Mouse (Mus musculus) granulocyte monocyte progenitor cell, adult 5-6 weeks (primary cell): ENCODE results near the gene Cyth4. TPM values are rescaled to one million over a fixed set of nuclear protein-coding genes. Genes with fewer than 3 reads are reported as not detected.

ENCODE experiments used
- ATAC-seq: replicated peaks from 2 replicates; pipeline ENCODE4 v1.8.0; 2016; ENCODE audit warnings: mild to moderate bottlenecking, moderate TSS enrichment, inconsistent platforms; ENCODE audit not compliant: poor library complexity, severe bottlenecking
- total RNA-seq, 2 experiments: library from RNA; stranded (forward) in 1 of 2; stranded (reverse) in 1 of 2; fragments of 200-712, 200-1000 nt in 1 of 2; fragments of >200 nt in 1 of 2; fragmentation: Nextera tagmentation in 1 of 2; gene quantifications; 2 replicates each; pipeline ENCODE4 v1.2.3; 2014 to 2017

Cyth4 gene
- total RNA-seq (2014; fragmentation: Nextera tagmentation): 62.3 and 66.3 TPM in 2 replicates
- total RNA-seq (2017): 46.0 and 60.5 TPM in 2 replicates

GRCm38 (mm10) chr15:78596914-78597313 lies at the start of gene Cyth4:
Gene Cyth4 (plus strand): TSS chr15:78597047.
- ATAC-seq: peak; percentile 73

DNA sequence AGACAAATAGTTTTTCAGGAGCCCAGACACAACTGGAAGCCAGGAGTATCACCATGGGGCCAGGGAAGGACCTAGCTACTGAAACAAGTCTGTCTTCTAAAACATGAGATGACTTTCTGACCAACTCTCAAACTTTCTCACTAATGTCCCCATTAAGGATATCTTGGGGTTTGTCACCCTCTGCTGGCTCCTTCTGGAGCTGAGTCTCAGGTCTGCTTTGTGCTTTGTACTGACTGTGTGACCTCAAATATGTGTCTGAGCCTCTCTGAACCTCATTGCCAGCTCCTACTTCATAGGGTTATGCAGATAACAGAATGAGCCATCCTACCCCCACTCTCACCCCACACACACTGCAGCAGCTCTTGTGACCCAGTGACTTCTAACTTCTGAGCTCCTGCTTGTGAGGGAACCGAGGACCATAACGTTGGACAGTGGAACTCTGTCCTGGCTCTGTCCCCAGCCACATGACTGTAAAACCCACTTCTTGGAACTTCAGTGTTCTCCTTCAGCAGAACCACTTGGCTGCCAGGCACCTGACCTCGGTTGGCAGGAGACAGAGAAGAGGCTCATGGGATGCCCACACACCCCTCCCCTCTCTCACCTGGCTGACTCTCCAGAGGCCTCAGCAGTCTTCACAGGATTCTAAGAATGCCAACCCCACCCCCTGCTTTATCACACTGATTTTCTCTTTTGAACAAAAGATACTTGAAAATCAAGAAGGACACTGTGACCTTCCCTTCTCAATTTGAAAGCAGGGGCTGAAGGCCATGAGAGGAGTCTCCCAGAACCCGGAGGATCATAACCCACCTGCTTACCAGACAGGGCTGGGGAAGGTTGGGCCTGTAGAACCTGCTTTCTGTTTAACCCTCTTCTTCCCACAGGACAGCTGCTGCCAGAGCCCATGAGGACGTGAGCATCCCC lies 49.2 kb upstream of the Cyth4 start:
- no peak for ATAC-seq

DNA sequence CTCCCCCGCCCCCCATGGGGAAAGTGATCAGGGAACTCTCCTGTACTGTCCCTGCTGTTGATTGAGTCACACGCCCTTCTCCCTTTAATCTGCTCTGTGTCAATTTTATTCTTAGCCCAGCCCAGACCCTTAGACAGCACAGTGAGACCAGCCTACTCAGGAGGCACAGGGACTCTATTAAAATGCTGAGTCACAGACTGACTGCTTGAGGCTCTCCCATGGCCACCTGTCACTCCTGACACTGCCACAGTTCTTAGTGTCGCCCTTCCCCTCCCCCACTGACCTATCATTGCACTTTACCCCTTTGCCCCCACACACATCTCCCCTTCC lies 48.5 kb upstream of the Cyth4 start:
- ATAC-seq: 0 out of 2 replicates have a peak, but pooled peaks have one; percentile 25

DNA sequence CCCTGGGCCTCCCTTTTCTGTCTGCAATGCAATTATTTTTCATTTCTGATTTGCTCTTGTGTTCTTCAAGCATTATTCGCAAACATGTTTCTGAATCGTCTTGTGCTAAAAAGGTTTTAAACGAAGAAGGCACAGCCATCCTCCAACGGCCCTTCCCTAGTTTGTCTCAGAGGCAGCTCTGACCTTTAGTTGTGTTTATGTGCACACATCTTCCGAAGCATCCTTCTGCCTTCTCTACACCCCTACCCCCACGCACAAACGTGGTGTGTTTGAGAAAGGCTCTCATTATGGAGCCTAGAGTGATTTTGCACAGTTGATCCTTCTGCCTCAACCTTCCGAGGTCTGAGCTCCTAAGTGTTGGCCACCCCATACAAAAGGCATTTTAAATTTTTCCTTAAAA lies 48.1 kb upstream of the Cyth4 start:
- no peak for ATAC-seq

- ATAC-seq: no peak
Measured at GRCm38 (mm10) chr15:78549189-78549734, 47.6 kb upstream of the Cyth4 start.

DNA sequence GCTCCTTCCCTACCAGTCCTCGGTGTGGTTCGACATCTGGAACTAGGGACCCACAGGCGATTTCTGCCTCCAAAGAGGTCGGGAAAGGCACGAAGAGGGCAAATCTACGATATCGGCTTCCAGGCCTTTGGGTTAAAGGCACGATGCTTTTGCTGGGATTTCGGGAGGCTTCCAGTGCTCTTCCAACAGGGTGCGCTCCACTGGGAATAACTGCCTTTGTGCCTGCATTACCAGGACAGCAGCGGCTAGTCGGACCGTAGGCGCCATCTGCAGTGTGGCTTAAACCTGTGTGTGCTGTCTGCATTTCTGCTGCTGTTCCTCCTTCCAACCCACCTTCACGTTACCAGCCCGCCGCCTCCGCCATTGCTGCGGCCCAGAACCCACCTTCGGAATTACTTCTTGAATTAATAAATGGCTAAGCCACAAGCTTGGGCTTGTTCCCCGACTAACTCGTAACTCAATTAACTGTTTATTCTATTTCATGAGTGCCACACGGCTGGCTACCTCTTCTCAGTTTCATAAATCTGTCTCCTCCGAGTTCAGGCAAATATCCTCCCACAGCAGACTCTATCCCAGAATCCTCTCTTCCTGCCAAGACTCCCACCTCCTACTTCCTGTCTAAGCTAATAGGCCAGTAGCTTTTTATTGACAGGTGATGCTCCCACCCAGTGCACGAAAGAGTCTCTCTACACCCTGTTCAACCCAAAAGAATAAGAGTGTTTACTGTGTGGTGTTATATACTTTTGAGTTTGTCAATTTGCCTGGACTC lies 42.1 kb upstream of the Cyth4 start:
- no peak for ATAC-seq

DNA sequence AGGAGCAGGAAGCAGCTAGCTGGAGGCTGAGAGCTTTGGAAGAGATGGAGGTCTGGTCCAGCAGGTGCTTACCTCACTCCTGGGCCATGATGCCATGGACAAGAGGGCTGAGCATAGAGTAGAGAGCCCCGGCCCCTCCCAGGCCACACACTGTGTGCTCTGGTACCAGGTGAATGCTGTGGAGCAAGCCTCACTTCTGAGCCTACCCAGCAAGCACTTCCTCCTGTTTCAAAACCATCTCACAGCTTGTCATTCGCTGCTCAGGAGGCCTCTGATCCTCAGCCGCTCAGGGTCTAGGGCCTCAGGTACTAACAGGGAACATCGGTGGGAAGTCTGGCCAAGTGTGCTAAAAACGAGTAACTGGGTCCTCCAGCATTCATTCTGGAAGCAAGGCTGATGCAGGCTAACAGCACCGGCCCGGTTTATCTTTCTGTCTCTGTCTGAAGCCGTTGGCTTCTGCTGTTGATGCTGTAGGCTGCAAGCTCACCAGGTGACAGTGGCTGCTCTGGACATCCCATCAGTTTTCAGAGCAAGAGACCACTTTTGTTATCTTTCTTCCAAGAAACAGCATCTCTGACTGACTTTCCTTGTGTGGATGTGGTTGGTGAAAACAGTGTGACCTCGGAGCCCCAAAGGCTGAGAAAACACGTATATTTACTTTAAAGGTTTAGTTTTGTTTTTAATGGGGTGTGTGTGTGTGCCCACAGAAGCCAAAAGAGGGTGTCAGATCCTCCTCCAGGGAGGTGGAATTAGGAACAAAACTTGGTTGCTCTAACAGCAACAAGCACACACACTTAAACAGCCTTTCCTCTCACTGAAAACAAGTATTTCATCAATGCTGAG lies 38.9 kb upstream of the Cyth4 start:
- no peak for ATAC-seq

DNA sequence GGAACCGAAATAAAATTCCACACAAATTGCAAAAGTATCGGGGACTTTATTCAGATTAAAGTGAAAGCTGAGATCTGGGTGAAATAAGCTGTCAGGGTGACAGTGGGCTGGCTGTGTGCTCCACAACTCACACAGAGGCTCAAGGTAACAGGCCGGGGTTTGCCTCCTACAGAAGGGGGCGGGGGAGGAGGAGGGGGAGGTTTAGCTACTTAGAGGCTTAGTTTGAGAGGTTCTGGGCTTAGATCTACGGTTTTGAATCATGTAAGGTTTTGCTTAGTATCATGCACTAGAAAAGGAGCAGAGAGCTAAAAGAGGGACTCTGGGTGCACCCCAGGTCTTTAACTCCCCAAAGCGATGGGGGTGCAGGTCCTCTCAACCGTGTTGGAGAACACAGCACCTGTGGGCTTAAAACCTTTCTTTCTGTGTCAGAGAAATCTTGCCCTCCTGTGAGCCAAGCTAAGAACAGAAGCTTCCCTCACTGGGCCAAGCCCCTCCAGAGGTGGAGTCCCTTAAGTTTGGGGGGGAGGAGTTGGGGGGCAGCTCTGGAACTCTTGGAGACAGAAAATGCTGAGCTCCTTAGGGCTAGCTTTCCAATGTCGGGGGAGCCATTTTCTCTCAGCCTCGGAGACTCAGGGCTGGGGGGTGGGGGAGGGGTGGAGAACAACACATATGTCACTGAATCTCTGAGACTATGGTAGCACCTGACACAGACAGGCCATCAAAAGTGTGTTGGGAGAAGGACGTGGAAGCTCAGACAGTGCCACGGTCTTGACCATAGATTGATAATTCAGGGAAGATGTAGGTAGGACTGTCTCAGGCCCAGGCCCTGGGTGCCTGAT lies 37.5 kb upstream of the Cyth4 start:
- ATAC-seq: no peak

- ATAC-seq: no peak
Measured at GRCm38 (mm10) chr15:78563344-78563743, 33.5 kb upstream of the Cyth4 start.

- peak; percentile 76 for ATAC-seq
Measured at GRCm38 (mm10) chr15:78563937-78564336, 32.9 kb upstream of the Cyth4 start.

DNA sequence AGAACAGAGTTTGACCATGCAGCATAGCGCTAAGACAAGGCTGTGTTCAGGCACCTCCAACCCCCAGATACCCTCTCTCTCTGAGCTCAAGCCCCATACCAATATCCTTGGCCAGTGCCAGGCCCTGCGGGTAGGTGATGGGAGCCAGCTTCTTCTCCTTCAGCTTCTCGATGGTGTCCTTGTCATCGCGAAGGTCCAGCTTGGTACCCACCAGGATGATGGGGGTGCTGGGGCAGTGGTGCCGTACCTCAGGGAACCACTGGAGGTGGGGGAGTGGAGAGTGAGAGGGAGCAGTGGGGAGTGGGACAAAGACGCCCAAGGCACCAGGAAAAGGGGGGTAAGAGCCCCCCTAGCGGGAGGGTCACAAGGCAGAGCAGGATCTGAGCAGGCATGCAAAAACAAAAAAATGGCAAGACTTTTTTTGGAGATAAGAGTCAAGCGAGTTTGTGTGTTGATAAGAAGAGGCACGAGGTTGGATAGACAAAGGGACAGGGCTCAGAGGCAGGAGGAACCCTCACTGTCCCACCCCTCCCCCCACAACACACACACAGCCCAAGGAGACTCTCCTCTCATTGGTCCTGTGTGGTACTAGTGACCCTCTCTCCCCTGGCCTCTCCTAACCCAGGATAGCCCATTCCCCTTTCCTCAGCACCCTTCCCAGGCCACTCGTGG lies 31.9 kb upstream of the Cyth4 start:
- ATAC-seq: no peak

GRCm38 (mm10) chr15:78567608-78568120 lies 29.2 kb upstream of the Cyth4 start:
- no peak for ATAC-seq

GRCm38 (mm10) chr15:78570170-78570569 lies 26.7 kb upstream of the Cyth4 start:
- no peak for ATAC-seq

GRCm38 (mm10) chr15:78571554-78572269 lies 25.1 kb upstream of the Cyth4 start:
- peak; percentile 61 for ATAC-seq

GRCm38 (mm10) chr15:78572270-78572600 lies 24.6 kb upstream of the Cyth4 start:
- ATAC-seq: no peak

GRCm38 (mm10) chr15:78572658-78573397 lies 24.0 kb upstream of the Cyth4 start, which contains the start of gene Rac2:
Gene Rac2 (minus strand): TSS chr15:78572783.
- peak; percentile 85 for ATAC-seq

DNA sequence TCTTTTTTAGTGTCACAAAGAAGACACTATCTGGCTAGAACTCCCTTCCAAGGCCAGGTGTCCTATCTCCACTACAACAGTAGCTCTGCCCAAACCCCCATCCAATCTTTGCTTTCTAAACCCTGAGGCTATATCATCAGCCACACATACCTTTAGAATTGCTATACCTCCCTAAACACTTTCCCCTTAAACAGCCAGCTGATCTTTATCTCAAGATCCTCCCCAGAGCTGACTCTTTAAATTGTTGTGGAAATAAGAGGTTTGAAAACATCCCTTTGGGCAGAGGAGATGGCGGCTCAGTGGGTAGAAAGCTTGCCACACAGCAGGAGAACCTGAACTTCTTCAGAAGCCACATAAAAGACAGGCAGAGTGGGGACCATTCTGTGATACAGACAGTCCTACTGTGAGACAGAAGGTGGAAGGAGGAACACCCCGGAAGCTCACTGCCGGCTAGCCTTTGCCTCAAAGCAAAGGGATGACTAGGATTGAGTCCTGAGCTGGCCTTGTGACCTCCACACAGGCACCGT lies 20.5 kb upstream of the Cyth4 start:
- ATAC-seq: no peak
